In genomic region chr3:123169398-123169797, GRCm38 (mm10) we compare ENCODE assay signal across 11 mouse cellular contexts.
DNase-seq lines count a peak whose midpoint lies in the region; ATAC-seq and TF ChIP-seq lines count a peak whose summit lies in the region.
"Had no signal": no experiment of that assay in that cellular context is flagged by ENCODE, and none has a peak within 500 bp of the region (broad histone marks: within the 10 kb centered on the region; RNA-seq: fewer than 3 reads in every experiment).

No protein-coding gene starts in this region.

- no peaks in the 10 kb centered on the region for H3K9me3 ChIP-seq in intestine, embryonic 14.5 days (ENCODE audit: control insufficient read depth, low read length)
- H3K9me3 ChIP-seq in intestine, embryonic 16.5 days (ENCODE audit: control insufficient read depth, low read length) = no peaks in the 10 kb centered on the region
- H3K9me3 ChIP-seq in limb, embryonic 11.5 days (ENCODE audit: control insufficient read depth, low read length) = no peaks in the 10 kb centered on the region
- no peaks in the 10 kb centered on the region for H3K9me3 ChIP-seq in limb, embryonic 10.5 days (replicated peaks)
- H3K9me3 ChIP-seq in embryonic facial prominence, embryonic 15.5 days (replicated peaks) = no peaks in the 10 kb centered on the region
- no peaks in the 10 kb centered on the region for H3K9me3 ChIP-seq in stomach, postnatal 0 days (ENCODE audit: control insufficient read depth, low read length)
- H3K9me3 ChIP-seq: forebrain, embryonic 15.5 days; heart, embryonic 13.5 days; hindbrain, embryonic 15.5 days had no signal

- ATAC-seq in intestine, embryonic 14.5 days (replicated peaks; ENCODE audit: low FRiP score, low TSS enrichment, low read depth) = no peak
- ATAC-seq in intestine, embryonic 16.5 days = no peak
- ATAC-seq in limb, embryonic 11.5 days (ENCODE audit: insufficient number of reproducible peaks, low FRiP score, low TSS enrichment, low read depth) = peak; percentile 50; the same call in 1 of the 2 replicates
- ATAC-seq in embryonic facial prominence, embryonic 15.5 days (ENCODE audit: insufficient number of reproducible peaks, low FRiP score, low TSS enrichment, low read depth) = no peak
- ATAC-seq in stomach, postnatal 0 days (ENCODE audit: low FRiP score, low TSS enrichment) = no peak

- H3K4me1 ChIP-seq in intestine, embryonic 14.5 days (replicated peaks; ENCODE audit: control insufficient read depth, insufficient read depth, low read length) = peaks cover 20% of the 10 kb centered on the region
- H3K4me1 ChIP-seq in intestine, embryonic 16.5 days (ENCODE audit: control insufficient read depth, insufficient read depth, low read length) = peaks cover 11% of the 10 kb centered on the region
- peaks cover 7% of the 10 kb centered on the region for H3K4me1 ChIP-seq in limb, embryonic 11.5 days (ENCODE audit: control insufficient read depth, insufficient read depth, low read length)
- peaks cover 32% of the 10 kb centered on the region for H3K4me1 ChIP-seq in limb, embryonic 10.5 days
- H3K4me1 ChIP-seq in embryonic facial prominence, embryonic 15.5 days = peaks cover 24% of the 10 kb centered on the region
- H3K4me1 ChIP-seq in stomach, postnatal 0 days (replicated peaks; ENCODE audit: control insufficient read depth, insufficient read depth) = peaks cover 3% of the 10 kb centered on the region; the same call in 1 of the 2 replicates
- H3K4me1 ChIP-seq: forebrain, embryonic 15.5 days; hindbrain, embryonic 15.5 days had no signal

- H3K9ac ChIP-seq in intestine, embryonic 14.5 days (ENCODE audit: low read length) = no peak overlapping the region
- no peak overlapping the region for H3K9ac ChIP-seq in intestine, embryonic 16.5 days (ENCODE audit: low read depth, low read length)
- H3K9ac ChIP-seq in limb, embryonic 11.5 days (ENCODE audit: low read length) = no peak overlapping the region
- no peak overlapping the region for H3K9ac ChIP-seq in embryonic facial prominence, embryonic 15.5 days
- no peak overlapping the region for H3K9ac ChIP-seq in stomach, postnatal 0 days (ENCODE audit: low read length)
- H3K9ac ChIP-seq: forebrain, embryonic 15.5 days; heart, embryonic 13.5 days; hindbrain, embryonic 15.5 days had no signal

- no peaks in the 10 kb centered on the region for H3K36me3 ChIP-seq in intestine, embryonic 14.5 days (ENCODE audit: control insufficient read depth, insufficient read depth, low read length)
- no peaks in the 10 kb centered on the region for H3K36me3 ChIP-seq in intestine, embryonic 16.5 days (ENCODE audit: control insufficient read depth, insufficient read depth, low read length)
- H3K36me3 ChIP-seq in limb, embryonic 11.5 days (ENCODE audit: control insufficient read depth, insufficient read depth, low read length) = no peaks in the 10 kb centered on the region
- H3K36me3 ChIP-seq in limb, embryonic 10.5 days = no peaks in the 10 kb centered on the region
- H3K36me3 ChIP-seq in embryonic facial prominence, embryonic 15.5 days = no peaks in the 10 kb centered on the region
- H3K36me3 ChIP-seq in stomach, postnatal 0 days (ENCODE audit: control insufficient read depth, insufficient read depth, low read length) = no peaks in the 10 kb centered on the region
- H3K36me3 ChIP-seq: forebrain, embryonic 15.5 days; heart, embryonic 13.5 days; hindbrain, embryonic 15.5 days had no signal

- no peak for TF ChIP-seq EP300 in stomach, postnatal 0 days (optimal IDR thresholded peaks at IDR 0.05)

- WGBS in intestine, embryonic 14.5 days = 51% methylated on average over 4 of the region's 4 CpGs
- WGBS in intestine, embryonic 16.5 days = 61% methylated on average over 4 of the region's 4 CpGs
- WGBS in limb, embryonic 11.5 days = 71% methylated on average over 4 of the region's 4 CpGs
- WGBS in limb, embryonic 10.5 days = 76% methylated on average over 4 of the region's 4 CpGs
- WGBS in embryonic facial prominence, embryonic 15.5 days = 31% methylated on average over 4 of the region's 4 CpGs
- WGBS in stomach, postnatal 0 days = 59% methylated on average over 4 of the region's 4 CpGs

- H3K4me2 ChIP-seq in intestine, embryonic 14.5 days (ENCODE audit: low read length) = no peak overlapping the region
- no peak overlapping the region for H3K4me2 ChIP-seq in intestine, embryonic 16.5 days (ENCODE audit: low read depth, low read length)
- no peak overlapping the region for H3K4me2 ChIP-seq in limb, embryonic 11.5 days (ENCODE audit: low read depth, severe bottlenecking)
- H3K4me2 ChIP-seq in embryonic facial prominence, embryonic 15.5 days (replicated peaks) = no peak overlapping the region
- no peak overlapping the region for H3K4me2 ChIP-seq in stomach, postnatal 0 days (replicated peaks; ENCODE audit: low read depth)
- H3K4me2 ChIP-seq: forebrain, embryonic 15.5 days; heart, embryonic 13.5 days; hindbrain, embryonic 15.5 days had no signal

- TF ChIP-seq CTCF in stomach, postnatal 0 days (IDR thresholded peaks at IDR 0.05; ENCODE audit: low read depth) = no peak

- H3K27ac ChIP-seq in intestine, embryonic 14.5 days (ENCODE audit: low read depth) = peak overlapping the region; percentile 10; the same call in 1 of the 2 replicates
- H3K27ac ChIP-seq in intestine, embryonic 16.5 days (ENCODE audit: low read length) = no peak overlapping the region
- no peak overlapping the region for H3K27ac ChIP-seq in limb, embryonic 11.5 days (replicated peaks; ENCODE audit: low read depth, low read length)
- no peak overlapping the region for H3K27ac ChIP-seq in limb, embryonic 10.5 days
- H3K27ac ChIP-seq in embryonic facial prominence, embryonic 15.5 days (replicated peaks) = peak overlapping the region; percentile 7; the same call in 1 of the 2 replicates
- 0 out of 2 replicates have a peak overlapping the region, but pooled peaks have one; percentile 14 for H3K27ac ChIP-seq in stomach, postnatal 0 days (replicated peaks)
- H3K27ac ChIP-seq: forebrain, embryonic 15.5 days; heart, embryonic 13.5 days; hindbrain, embryonic 15.5 days had no signal

- DNase-seq in intestine, embryonic 14.5 days (ENCODE audit: low spot score) = no peak
- DNase-seq in limb, embryonic 11.5 days (ENCODE audit: low spot score) = no peak
- DNase-seq in limb, embryonic 10.5 days (ENCODE audit: low spot score) = no peak
- no peak for DNase-seq in stomach, postnatal 0 days (ENCODE audit: low spot score)
- DNase-seq in urinary bladder, postnatal 10 days (ENCODE audit: low spot score) = no peak
- no peak for DNase-seq in right cerebral cortex, adult 2 months (ENCODE audit: low spot score in 2 of 2)

- H3K4me3 ChIP-seq in intestine, embryonic 14.5 days (ENCODE audit: low read depth, low read length) = no peak overlapping the region
- no peak overlapping the region for H3K4me3 ChIP-seq in intestine, embryonic 16.5 days (ENCODE audit: low read length)
- no peak overlapping the region for H3K4me3 ChIP-seq in limb, embryonic 11.5 days (ENCODE audit: low read depth, low read length)
- no peak overlapping the region for H3K4me3 ChIP-seq in limb, embryonic 10.5 days
- H3K4me3 ChIP-seq in embryonic facial prominence, embryonic 15.5 days (replicated peaks) = no peak overlapping the region
- no peak overlapping the region for H3K4me3 ChIP-seq in stomach, postnatal 0 days (ENCODE audit: low read depth, low read length)
- H3K4me3 ChIP-seq: forebrain, embryonic 15.5 days; heart, embryonic 13.5 days; hindbrain, embryonic 15.5 days had no signal

- H3K27me3 ChIP-seq in intestine, embryonic 14.5 days (replicated peaks; ENCODE audit: control insufficient read depth, insufficient read depth, low read length) = no peaks in the 10 kb centered on the region
- no peaks in the 10 kb centered on the region for H3K27me3 ChIP-seq in intestine, embryonic 16.5 days (replicated peaks; ENCODE audit: control insufficient read depth, insufficient read depth, low read length)
- H3K27me3 ChIP-seq in limb, embryonic 11.5 days (ENCODE audit: control insufficient read depth, insufficient read depth, low read length) = no peaks in the 10 kb centered on the region
- H3K27me3 ChIP-seq in limb, embryonic 10.5 days (ENCODE audit: low read depth, poor library complexity, severe bottlenecking) = no peaks in the 10 kb centered on the region
- no peaks in the 10 kb centered on the region for H3K27me3 ChIP-seq in embryonic facial prominence, embryonic 15.5 days
- no peaks in the 10 kb centered on the region for H3K27me3 ChIP-seq in stomach, postnatal 0 days (ENCODE audit: control insufficient read depth, insufficient read depth, low read length)
- H3K27me3 ChIP-seq: forebrain, embryonic 15.5 days; heart, embryonic 13.5 days; hindbrain, embryonic 15.5 days had no signal

Comparison
In these comparisons a context has a peak if more than half of its experiments do, and no peak if none do; other contexts are left out.
1. H3K27ac ChIP-seq: peak in intestine, embryonic 14.5 days (single experiment), embryonic facial prominence, embryonic 15.5 days (single experiment) and stomach, postnatal 0 days (single experiment); none in intestine, embryonic 16.5 days (single experiment), limb, embryonic 11.5 days (single experiment) and limb, embryonic 10.5 days (single experiment).